Mouse (Mus musculus): ENCODE data around the gene Gpatch11. TPM values are rescaled to one million over a fixed set of nuclear protein-coding genes. Genes with fewer than 3 reads are reported as not detected.

The Gpatch11 gene
- polyA plus RNA-seq, 1 experiment from 2014 or later, result 64.7 TPM

GRCm38 (mm10) chr17:78888554-78888953 lies 53.2 kb downstream of the Gpatch11 start:
- ATAC-seq, result no peak
- H3K4me3 ChIP-seq (ENCODE audit: low read depth, low read length), result no peak overlapping the region
- H3K27ac ChIP-seq (ENCODE audit: low read depth, low read length), result no peak overlapping the region
- 87% methylated on average over 4 of the region's 4 CpGs for WGBS
- no peaks in the 10 kb centered on the region for H3K27me3 ChIP-seq (replicated peaks; ENCODE audit: control insufficient read depth, insufficient read depth, low read length)
- no peak overlapping the region for H3K4me2 ChIP-seq (replicated peaks; ENCODE audit: low read depth)
- no peaks in the 10 kb centered on the region for H3K4me1 ChIP-seq (replicated peaks; ENCODE audit: control insufficient read depth, insufficient read depth, low read length)
- TF ChIP-seq CTCF (IDR thresholded peaks at IDR 0.05; ENCODE audit: low read depth), result no peak
- H3K9ac ChIP-seq (ENCODE audit: low read depth, low read length), result no peak overlapping the region
- H3K9me3 ChIP-seq (ENCODE audit: control insufficient read depth), result no peaks in the 10 kb centered on the region
- H3K36me3 ChIP-seq (ENCODE audit: control insufficient read depth, insufficient read depth), result no peaks in the 10 kb centered on the region

GRCm38 (mm10) chr17:78889184-78889583 lies 53.8 kb downstream of the Gpatch11 start:
- Histone ChIP-seq H3K36me3 (ENCODE audit: control insufficient read depth, insufficient read depth) (no peaks in the 10 kb centered on the region), H3K4me2 (replicated peaks; ENCODE audit: low read depth) (no peak overlapping the region), H3K4me1 (replicated peaks; ENCODE audit: control insufficient read depth, insufficient read depth, low read length) (no peaks in the 10 kb centered on the region), H3K9me3 (ENCODE audit: control insufficient read depth) (no peaks in the 10 kb centered on the region), H3K9ac (ENCODE audit: low read depth, low read length) (no peak overlapping the region), H3K4me3 (ENCODE audit: low read depth, low read length) (no peak overlapping the region), H3K27me3 (replicated peaks; ENCODE audit: control insufficient read depth, insufficient read depth, low read length) (no peaks in the 10 kb centered on the region), H3K27ac (ENCODE audit: low read depth, low read length) (no peak overlapping the region)
- TF ChIP-seq CTCF (IDR thresholded peaks at IDR 0.05; ENCODE audit: low read depth), result no peak
- WGBS, result 54% methylated on average over 3 of the region's 3 CpGs
- ATAC-seq, result no peak

- no peak for TF ChIP-seq CTCF (IDR thresholded peaks at IDR 0.05; ENCODE audit: low read depth)
- Histone ChIP-seq H3K9ac (ENCODE audit: low read depth, low read length) (no peak overlapping the region), H3K27me3 (replicated peaks; ENCODE audit: control insufficient read depth, insufficient read depth, low read length) (no peaks in the 10 kb centered on the region), H3K36me3 (ENCODE audit: control insufficient read depth, insufficient read depth) (no peaks in the 10 kb centered on the region), H3K27ac (ENCODE audit: low read depth, low read length) (no peak overlapping the region), H3K9me3 (ENCODE audit: control insufficient read depth) (no peaks in the 10 kb centered on the region), H3K4me1 (replicated peaks; ENCODE audit: control insufficient read depth, insufficient read depth, low read length) (no peaks in the 10 kb centered on the region), H3K4me2 (replicated peaks; ENCODE audit: low read depth) (no peak overlapping the region), H3K4me3 (ENCODE audit: low read depth, low read length) (no peak overlapping the region)
- no peak for ATAC-seq
- 80% methylated on average over 9 of the region's 9 CpGs for WGBS
Measured at GRCm38 (mm10) chr17:78891020-78891419, 55.7 kb downstream of the Gpatch11 start.

- ATAC-seq, result no peak
- H3K4me1 ChIP-seq (replicated peaks; ENCODE audit: control insufficient read depth, insufficient read depth, low read length), result no peaks in the 10 kb centered on the region
- H3K4me3 ChIP-seq (ENCODE audit: low read depth, low read length), result no peak overlapping the region
- 82% methylated on average over 7 of the region's 7 CpGs for WGBS
- 0 out of 2 replicates have a peak overlapping the region, but pooled peaks have one; percentile 54 for H3K4me2 ChIP-seq (replicated peaks; ENCODE audit: low read depth)
- H3K9me3 ChIP-seq (ENCODE audit: control insufficient read depth), result no peaks in the 10 kb centered on the region
- TF ChIP-seq CTCF (IDR thresholded peaks at IDR 0.05; ENCODE audit: low read depth), result no peak
- H3K36me3 ChIP-seq (ENCODE audit: control insufficient read depth, insufficient read depth), result no peaks in the 10 kb centered on the region
- H3K9ac ChIP-seq (ENCODE audit: low read depth, low read length), result no peak overlapping the region
- no peaks in the 10 kb centered on the region for H3K27me3 ChIP-seq (replicated peaks; ENCODE audit: control insufficient read depth, insufficient read depth, low read length)
- H3K27ac ChIP-seq (ENCODE audit: low read depth, low read length), result no peak overlapping the region
Measured at GRCm38 (mm10) chr17:78894991-78895390, 59.6 kb downstream of the Gpatch11 start.

GRCm38 (mm10) chr17:78895394-78895793 lies 60.0 kb downstream of the Gpatch11 start:
- Histone ChIP-seq H3K36me3 (ENCODE audit: control insufficient read depth, insufficient read depth) (no peaks in the 10 kb centered on the region), H3K9me3 (ENCODE audit: control insufficient read depth) (no peaks in the 10 kb centered on the region), H3K27ac (ENCODE audit: low read depth, low read length) (no peak overlapping the region), H3K27me3 (replicated peaks; ENCODE audit: control insufficient read depth, insufficient read depth, low read length) (no peaks in the 10 kb centered on the region), H3K4me1 (replicated peaks; ENCODE audit: control insufficient read depth, insufficient read depth, low read length) (no peaks in the 10 kb centered on the region), H3K9ac (ENCODE audit: low read depth, low read length) (no peak overlapping the region), H3K4me2 (replicated peaks; ENCODE audit: low read depth) (peak overlapping the region; percentile 54), H3K4me3 (ENCODE audit: low read depth, low read length) (peak overlapping the region; percentile 12; the same call in 1 of the 2 replicates)
- TF ChIP-seq CTCF (IDR thresholded peaks at IDR 0.05; ENCODE audit: low read depth), result peak; percentile 79
- 20% methylated on average over 8 of the region's 8 CpGs for WGBS
- no peak for ATAC-seq

Other genes with a start within 250 kb of the Gpatch11 start
- gene Strn, start 98.4 kb upstream of the Gpatch11 start, polyA plus RNA-seq (2015; fragmentation: Nextera tagmentation; extraction: Ambion mirVana), result 3.8 and 4.3 TPM in 2 replicates
- 6.8 and 7.0 TPM in 2 replicates for gene Heatr5b, start 203 bp upstream of the Gpatch11 start, polyA plus RNA-seq (2015; fragmentation: Nextera tagmentation; extraction: Ambion mirVana)
- 23.4 and 25.1 TPM in 2 replicates for gene Eif2ak2, start 47.0 kb downstream of the Gpatch11 start, polyA plus RNA-seq (2015; fragmentation: Nextera tagmentation; extraction: Ambion mirVana)
- 0.25 TPM in 2 replicates for gene Sult6b1, start 71.4 kb downstream of the Gpatch11 start, polyA plus RNA-seq (2015; fragmentation: Nextera tagmentation; extraction: Ambion mirVana)
- gene Cebpzos, start 80.9 kb downstream of the Gpatch11 start, polyA plus RNA-seq (2015; fragmentation: Nextera tagmentation; extraction: Ambion mirVana), result 113 and 114 TPM in 2 replicates
- 30.8 and 36.0 TPM in 2 replicates for gene Cebpz, start 101.5 kb downstream of the Gpatch11 start, polyA plus RNA-seq (2015; fragmentation: Nextera tagmentation; extraction: Ambion mirVana)
- 24.1 and 29.7 TPM in 2 replicates for gene Ndufaf7, start 101.6 kb downstream of the Gpatch11 start, polyA plus RNA-seq (2015; fragmentation: Nextera tagmentation; extraction: Ambion mirVana)
- gene Prkd3, start 185.2 kb downstream of the Gpatch11 start, polyA plus RNA-seq (2015; fragmentation: Nextera tagmentation; extraction: Ambion mirVana), result 9.9 and 11.1 TPM in 2 replicates
- 23.9 and 24.8 TPM in 2 replicates for gene Qpct, start 216.3 kb downstream of the Gpatch11 start, polyA plus RNA-seq (2015; fragmentation: Nextera tagmentation; extraction: Ambion mirVana)